Mouse (Mus musculus): ENCODE data around the gene Tmcc2. TPM values are rescaled to one million over a fixed set of nuclear protein-coding genes. Genes with fewer than 3 reads are reported as not detected.

Gene Tmcc2
- polyA plus RNA-seq, 1 experiment from 2014 or later, result 11.4 TPM

DNA sequence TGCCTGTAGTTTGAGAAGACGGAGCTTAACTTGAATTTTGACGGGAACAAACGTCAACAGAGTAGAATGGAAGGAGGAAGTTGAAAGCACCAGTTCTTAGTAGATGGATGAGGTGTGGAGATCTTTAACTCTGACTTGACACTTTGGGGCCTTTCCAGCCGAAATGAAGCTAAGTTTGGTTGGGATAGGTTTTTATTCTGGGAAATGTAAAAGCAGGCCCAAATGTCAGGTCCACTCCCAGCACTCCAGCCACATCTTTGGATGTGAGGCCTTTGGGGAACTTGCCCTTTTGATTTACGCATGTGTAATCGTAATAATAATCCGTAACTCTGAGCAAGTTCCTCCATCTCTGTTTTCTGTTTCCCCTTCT, 74.5 kb downstream of the Tmcc2 start:
- H3K9ac ChIP-seq, result no peak overlapping the region
- peak overlapping the region; percentile 57 for H3K4me3 ChIP-seq (replicated peaks)
- H3K27ac ChIP-seq, result no peak overlapping the region
- no peaks in the 10 kb centered on the region for H3K9me3 ChIP-seq
- WGBS, result 38% methylated on average over 7 of the region's 7 CpGs
- no peak for ATAC-seq
- H3K27me3 ChIP-seq (replicated peaks), result 0 out of 2 replicates have a peak, but pooled peaks cover 3% of the 10 kb centered on the region
- H3K4me2 ChIP-seq (replicated peaks), result peak overlapping the region; percentile 99
- H3K36me3 ChIP-seq, result no peaks in the 10 kb centered on the region
- H3K4me1 ChIP-seq (replicated peaks), result peaks cover 33% of the 10 kb centered on the region

DNA sequence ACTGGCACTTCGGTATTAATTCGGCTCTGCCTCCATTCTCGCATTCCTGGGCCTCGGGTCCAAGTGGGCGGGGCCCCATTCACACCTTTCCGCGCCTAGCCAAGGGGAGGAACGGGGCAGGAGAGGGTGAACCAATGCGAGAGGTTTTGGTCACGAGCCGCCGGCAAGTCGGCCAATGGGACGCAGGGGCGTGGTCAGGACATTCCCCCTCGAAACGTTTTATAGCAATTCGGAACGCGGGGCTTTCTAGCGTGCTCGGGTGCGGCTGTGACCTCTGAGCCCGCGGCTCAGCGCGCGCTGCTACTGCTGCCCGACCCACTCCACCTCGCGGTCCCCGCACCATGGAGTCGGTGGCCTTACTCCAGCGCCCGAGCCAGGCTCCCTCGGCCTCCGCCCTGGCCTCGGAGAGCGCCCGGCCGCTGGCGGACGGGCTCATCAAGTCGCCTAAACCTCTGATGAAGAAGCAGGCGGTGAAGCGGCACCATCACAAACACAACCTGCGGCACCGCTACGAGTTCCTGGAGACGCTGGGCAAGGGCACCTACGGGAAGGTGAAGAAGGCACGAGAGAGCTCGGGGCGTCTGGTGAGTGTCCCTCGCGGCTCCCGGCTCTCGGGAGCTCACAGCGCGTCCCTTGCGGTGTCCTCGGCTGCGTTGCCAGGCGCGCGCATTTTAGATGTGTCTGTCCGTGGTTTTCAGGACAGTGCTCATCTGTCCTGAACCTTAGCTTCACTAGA, 75.0 kb downstream of the Tmcc2 start, which contains the start of gene Nuak2:
Nuak2 (plus strand) TSS at position 238 of the 736 bp plus-strand sequence.
- 0 out of 2 replicates have a peak, but pooled peaks cover 3% of the 10 kb centered on the region for H3K27me3 ChIP-seq (replicated peaks)
- H3K9me3 ChIP-seq, result no peaks in the 10 kb centered on the region
- peak; percentile 91 for ATAC-seq
- no peaks in the 10 kb centered on the region for H3K36me3 ChIP-seq
- peak within 1 kb of the TSS; percentile 57 for H3K4me3 ChIP-seq (replicated peaks)
- peaks cover 33% of the 10 kb centered on the region for H3K4me1 ChIP-seq (replicated peaks)
- H3K27ac ChIP-seq, result peak within 1 kb of the TSS; percentile 20; the same call in 1 of the 2 replicates
- WGBS, result under 1% methylated on average over 67 of the region's 67 CpGs
- H3K4me2 ChIP-seq (replicated peaks), result peak within 1 kb of the TSS; percentile 99
- peak within 1 kb of the TSS; percentile 65 for H3K9ac ChIP-seq

DNA sequence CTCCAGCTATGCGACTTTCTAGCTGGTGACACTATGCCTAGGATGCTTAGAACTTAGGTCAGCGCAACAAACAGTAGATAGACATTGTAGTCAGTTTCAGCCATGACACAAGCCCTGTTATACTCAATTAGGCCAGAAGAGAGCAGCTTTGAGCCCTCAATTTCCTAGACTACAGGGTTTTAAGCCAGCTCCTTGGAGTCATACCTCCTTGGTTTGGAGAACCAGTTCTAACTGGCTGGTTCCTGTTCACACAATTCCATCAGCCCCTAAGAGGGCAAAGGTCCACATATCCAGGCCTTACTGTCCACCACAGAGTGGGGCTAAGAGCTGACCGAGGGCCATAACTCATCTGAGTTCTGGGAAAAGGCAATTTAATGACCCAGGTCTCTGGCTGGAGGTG, 78.4 kb downstream of the Tmcc2 start:
- Histone ChIP-seq H3K27ac (no peak overlapping the region), H3K9ac (no peak overlapping the region), H3K27me3 (replicated peaks) (0 out of 2 replicates have a peak, but pooled peaks cover 3% of the 10 kb centered on the region), H3K4me1 (replicated peaks) (peaks cover 14% of the 10 kb centered on the region), H3K4me2 (replicated peaks) (no peak overlapping the region), H3K9me3 (no peaks in the 10 kb centered on the region), H3K36me3 (no peaks in the 10 kb centered on the region), H3K4me3 (replicated peaks) (no peak overlapping the region)
- 53% methylated on average over 3 of the region's 3 CpGs for WGBS
- no peak for ATAC-seq

DNA sequence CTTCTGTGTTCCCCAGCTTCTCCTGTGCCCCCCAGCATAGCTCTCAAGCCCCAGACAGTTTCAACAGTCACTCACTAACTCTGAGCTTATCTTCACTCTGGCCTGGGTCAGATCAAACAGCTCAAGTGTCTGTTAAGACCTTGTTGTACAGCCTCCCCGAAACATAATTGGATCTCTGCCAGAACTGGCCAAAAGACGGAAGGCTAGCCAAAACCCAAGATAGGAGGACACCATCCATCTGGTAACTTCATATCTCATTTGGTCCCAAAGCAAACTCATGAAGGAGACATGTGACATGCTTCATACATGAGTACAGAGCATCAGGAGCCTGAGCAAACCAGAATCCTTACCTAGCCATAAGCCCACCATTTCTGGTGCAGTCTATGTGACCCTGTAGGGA, 79.0 kb downstream of the Tmcc2 start:
- WGBS, result 51% methylated on average over 2 of the region's 2 CpGs
- Histone ChIP-seq H3K4me3 (replicated peaks) (no peak overlapping the region), H3K9ac (no peak overlapping the region), H3K9me3 (no peaks in the 10 kb centered on the region), H3K4me1 (replicated peaks) (peaks cover 7% of the 10 kb centered on the region), H3K4me2 (replicated peaks) (no peak overlapping the region), H3K27ac (no peak overlapping the region), H3K36me3 (no peaks in the 10 kb centered on the region), H3K27me3 (replicated peaks) (0 out of 2 replicates have a peak, but pooled peaks cover 3% of the 10 kb centered on the region)
- no peak for ATAC-seq

DNA sequence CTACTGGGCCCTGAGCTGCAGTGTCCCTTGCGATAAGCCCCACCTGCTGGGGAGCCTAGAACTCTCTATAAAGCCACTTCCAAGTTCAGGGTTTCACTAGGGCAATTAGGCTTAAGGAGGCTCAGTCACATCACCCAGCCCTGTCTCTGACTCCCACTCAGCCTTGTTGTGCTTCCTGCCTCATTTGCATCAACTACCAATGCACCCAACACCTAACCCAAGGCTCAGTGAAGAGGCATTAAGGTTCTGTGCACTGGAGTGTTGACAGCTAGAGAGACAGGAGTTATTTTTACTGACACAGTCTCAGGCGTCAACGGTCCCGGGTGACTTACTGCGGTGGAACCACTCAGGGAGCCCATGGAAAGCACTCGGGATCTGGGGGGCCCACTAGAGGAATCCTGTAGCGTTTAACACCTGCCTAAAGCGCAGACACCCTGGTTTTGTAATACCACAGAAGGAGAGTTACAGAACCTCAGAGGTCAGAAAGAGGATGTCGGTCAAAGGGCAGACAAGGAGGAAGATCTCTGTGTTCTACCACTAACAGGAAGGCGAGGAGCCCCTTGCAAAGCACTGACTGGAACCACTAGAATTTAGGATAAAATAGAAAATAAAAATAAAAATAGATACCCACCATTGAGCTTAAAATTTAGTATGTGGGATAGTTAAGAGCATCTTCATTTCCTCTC, 79.8 kb downstream of the Tmcc2 start:
- H3K9ac ChIP-seq, result no peak overlapping the region
- H3K27me3 ChIP-seq (replicated peaks), result 0 out of 2 replicates have a peak, but pooled peaks cover 3% of the 10 kb centered on the region
- H3K27ac ChIP-seq, result no peak overlapping the region
- 63% methylated on average over 10 of the region's 10 CpGs for WGBS
- no peaks in the 10 kb centered on the region for H3K36me3 ChIP-seq
- H3K4me3 ChIP-seq (replicated peaks), result no peak overlapping the region
- peaks cover 6% of the 10 kb centered on the region for H3K4me1 ChIP-seq (replicated peaks)
- H3K9me3 ChIP-seq, result no peaks in the 10 kb centered on the region
- ATAC-seq, result no peak
- H3K4me2 ChIP-seq (replicated peaks), result no peak overlapping the region

DNA sequence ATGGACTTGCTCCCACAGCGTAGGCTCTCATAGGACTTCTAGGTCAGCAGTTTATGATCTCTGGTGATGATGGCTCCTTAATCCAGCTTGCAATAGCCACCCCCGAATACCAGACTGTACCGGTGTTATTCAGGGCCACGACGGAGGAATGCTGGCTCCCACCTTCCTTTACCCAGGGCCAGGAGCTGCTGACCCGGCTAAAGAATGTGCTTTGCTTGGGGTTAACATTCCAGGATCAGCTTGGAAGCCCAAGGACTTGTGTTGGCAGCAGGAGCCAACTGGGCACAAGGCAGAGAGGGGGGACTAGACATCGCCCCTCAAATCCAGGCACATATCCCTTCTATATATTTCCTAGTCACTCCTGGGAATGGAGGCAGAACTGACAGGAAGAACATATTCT, 80.3 kb downstream of the Tmcc2 start:
- H3K4me3 ChIP-seq (replicated peaks), result no peak overlapping the region
- H3K9ac ChIP-seq, result no peak overlapping the region
- 0 out of 2 replicates have a peak, but pooled peaks cover 3% of the 10 kb centered on the region for H3K27me3 ChIP-seq (replicated peaks)
- H3K36me3 ChIP-seq, result no peaks in the 10 kb centered on the region
- 49% methylated on average over 7 of the region's 7 CpGs for WGBS
- no peak overlapping the region for H3K27ac ChIP-seq
- H3K9me3 ChIP-seq, result no peaks in the 10 kb centered on the region
- no peak overlapping the region for H3K4me2 ChIP-seq (replicated peaks)
- ATAC-seq, result no peak
- 0 out of 2 replicates have a peak, but pooled peaks cover 4% of the 10 kb centered on the region for H3K4me1 ChIP-seq (replicated peaks)

DNA sequence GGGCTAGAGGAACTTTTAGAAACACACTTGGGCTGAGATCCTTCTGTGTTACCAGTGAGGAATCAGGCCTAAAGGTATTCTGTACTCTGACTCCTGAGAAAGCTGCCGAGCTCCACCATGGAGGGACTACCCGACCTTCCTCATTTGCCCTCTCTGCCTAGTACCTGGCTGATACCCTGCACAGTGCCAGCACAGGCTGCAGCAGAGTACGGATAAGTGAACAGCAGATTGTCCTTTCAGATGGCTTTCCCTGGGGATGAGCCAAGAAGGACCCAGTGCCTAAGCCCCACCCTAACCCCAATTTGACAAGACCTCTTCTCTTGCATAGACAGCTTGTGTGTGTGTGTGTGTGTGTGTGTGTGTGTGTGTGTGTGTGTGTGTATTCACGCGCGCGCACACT, 82.4 kb downstream of the Tmcc2 start:
- Histone ChIP-seq H3K4me1 (replicated peaks) (no peaks in the 10 kb centered on the region), H3K36me3 (no peaks in the 10 kb centered on the region), H3K27ac (no peak overlapping the region), H3K9me3 (no peaks in the 10 kb centered on the region), H3K27me3 (replicated peaks) (no peaks in the 10 kb centered on the region), H3K4me2 (replicated peaks) (no peak overlapping the region), H3K9ac (no peak overlapping the region), H3K4me3 (replicated peaks) (no peak overlapping the region)
- no peak for ATAC-seq
- 76% methylated on average over 7 of the region's 7 CpGs for WGBS

DNA sequence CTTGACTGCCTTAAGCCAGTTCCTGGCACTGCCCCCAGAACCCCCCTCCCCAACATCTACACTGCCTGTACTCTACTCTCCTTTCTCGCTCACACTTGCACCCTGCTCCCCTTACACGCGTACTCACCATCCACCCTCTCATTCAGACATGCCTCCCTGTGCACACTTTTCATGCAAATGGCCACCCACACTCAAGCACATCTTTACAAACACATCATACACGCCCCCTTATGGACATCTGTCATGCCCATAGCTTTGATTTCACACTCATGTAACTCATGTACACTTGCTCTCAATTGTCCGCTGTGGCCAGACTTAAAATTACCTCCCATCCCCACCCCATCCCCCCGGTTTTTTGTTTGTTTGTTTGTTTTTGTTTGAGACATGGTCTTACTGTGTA, 83.1 kb downstream of the Tmcc2 start:
- Histone ChIP-seq H3K27me3 (replicated peaks) (no peaks in the 10 kb centered on the region), H3K9ac (no peak overlapping the region), H3K36me3 (no peaks in the 10 kb centered on the region), H3K4me1 (replicated peaks) (no peaks in the 10 kb centered on the region), H3K4me3 (replicated peaks) (no peak overlapping the region), H3K27ac (no peak overlapping the region), H3K4me2 (replicated peaks) (no peak overlapping the region), H3K9me3 (no peaks in the 10 kb centered on the region)
- WGBS, result 84% methylated on average over 6 of the region's 6 CpGs
- ATAC-seq, result no peak

DNA sequence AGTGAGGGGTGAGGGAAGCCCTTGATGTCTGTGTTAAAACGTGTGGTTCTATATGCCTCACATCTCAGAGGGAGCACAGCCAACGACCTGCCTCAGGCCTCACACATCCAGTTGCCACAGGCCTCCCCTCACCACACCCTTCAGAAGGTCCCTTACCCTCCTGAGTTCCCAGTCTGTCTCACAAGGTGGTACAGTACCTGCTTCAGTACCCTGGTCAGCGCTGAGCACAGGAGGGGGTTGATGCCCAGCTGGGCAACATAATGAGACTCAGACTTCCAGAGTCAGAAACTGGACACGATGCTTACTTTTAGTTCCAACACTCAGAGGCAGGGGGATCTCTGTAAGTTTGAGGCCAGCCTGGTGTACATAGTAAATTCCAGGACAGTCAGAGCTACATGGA, 84.3 kb downstream of the Tmcc2 start:
- Histone ChIP-seq H3K36me3 (no peaks in the 10 kb centered on the region), H3K27ac (no peak overlapping the region), H3K9me3 (no peaks in the 10 kb centered on the region), H3K4me2 (replicated peaks) (no peak overlapping the region), H3K9ac (no peak overlapping the region), H3K4me3 (replicated peaks) (no peak overlapping the region), H3K27me3 (replicated peaks) (no peaks in the 10 kb centered on the region; the same call in 1 of the 2 replicates), H3K4me1 (replicated peaks) (no peaks in the 10 kb centered on the region)
- no peak for ATAC-seq
- 18% methylated on average over 4 of the region's 4 CpGs for WGBS

Other genes with a start within 250 kb of the Tmcc2 start
- gene Lemd1, start 199.8 kb downstream of the Tmcc2 start, polyA plus RNA-seq (2015; fragmentation: Nextera tagmentation; extraction: Ambion mirVana), result 0.43 and 0.58 TPM in 2 replicates
- gene AC124108.1, start 199.8 kb downstream of the Tmcc2 start, polyA plus RNA-seq (2015; fragmentation: Nextera tagmentation; extraction: Ambion mirVana), result 0.03 and 0.08 TPM in 2 replicates
- gene Gm10188, start 161.5 kb downstream of the Tmcc2 start, polyA plus RNA-seq (2015; fragmentation: Nextera tagmentation; extraction: Ambion mirVana), result not detected in 2 replicates
- 0.23 and 0.49 TPM in 2 replicates for gene Klhdc8a, start 92.7 kb downstream of the Tmcc2 start, polyA plus RNA-seq (2015; fragmentation: Nextera tagmentation; extraction: Ambion mirVana)
- 4.7 and 5.5 TPM in 2 replicates for gene Nuak2, start 75.2 kb downstream of the Tmcc2 start, polyA plus RNA-seq (2015; fragmentation: Nextera tagmentation; extraction: Ambion mirVana)
- gene Dstyk, start 26.3 kb upstream of the Tmcc2 start, polyA plus RNA-seq (2015; fragmentation: Nextera tagmentation; extraction: Ambion mirVana), result 8.9 and 9.0 TPM in 2 replicates
- gene Rbbp5, start 86.1 kb upstream of the Tmcc2 start, polyA plus RNA-seq (2015; fragmentation: Nextera tagmentation; extraction: Ambion mirVana), result 36.0 and 38.7 TPM in 2 replicates
- 1.8 and 2.0 TPM in 2 replicates for gene Tmem81, start 114.9 kb upstream of the Tmcc2 start, polyA plus RNA-seq (2015; fragmentation: Nextera tagmentation; extraction: Ambion mirVana)
- gene Cntn2, start 152.0 kb upstream of the Tmcc2 start, polyA plus RNA-seq (2015; fragmentation: Nextera tagmentation; extraction: Ambion mirVana), result 0.29 and 0.33 TPM in 2 replicates